Mouse (Mus musculus) hindbrain, embryonic 15.5 days (tissue): ENCODE results near the gene Cd36. TPM values are rescaled to one million over a fixed set of nuclear protein-coding genes. Genes with fewer than 3 reads are reported as not detected.

Experiments used
- ATAC-seq: fragments of 200-750 bp; cut with Nextera tagmentation; 2 replicates; pipeline ENCODE4 v1.8.0; 2017; ENCODE audit warnings: low read depth, moderate number of reproducible peaks, moderate TSS enrichment; ENCODE audit not compliant: low FRiP score
- H3K27ac ChIP-seq: fragments of 300-500 bp; sonication (generic); replicated peaks from 2 replicates; pipeline ENCODE4 v1.5.1; 2015; ENCODE audit warnings: mild to moderate bottlenecking, inconsistent platforms
- H3K27me3 ChIP-seq: fragments of 300-500 bp; sonication (generic); 2 replicates; pipeline ENCODE4 v1.6.1; 2015; ENCODE audit warnings: control low read depth, inconsistent platforms
- H3K36me3 ChIP-seq: fragments of 300-500 bp; sonication (generic); 2 replicates; pipeline ENCODE4 v1.6.1; 2015; ENCODE audit warnings: control low read depth, inconsistent platforms
- H3K4me1 ChIP-seq: fragments of 300-500 bp; sonication (generic); replicated peaks from 2 replicates; pipeline ENCODE4 v1.6.1; 2015; ENCODE audit warnings: control low read depth, inconsistent platforms
- H3K4me2 ChIP-seq: fragments of 300-500 bp; sonication (generic); 2 replicates; pipeline ENCODE4 v1.6.1; 2015; ENCODE audit warnings: moderate library complexity, mild to moderate bottlenecking, inconsistent platforms
- H3K4me3 ChIP-seq: fragments of 300-500 bp; sonication (generic); 2 replicates; pipeline ENCODE4 v1.5.1; 2015; ENCODE audit warnings: mild to moderate bottlenecking, inconsistent platforms
- H3K9ac ChIP-seq: fragments of 300-500 bp; sonication (generic); 2 replicates; pipeline ENCODE4 v1.6.1; 2015; ENCODE audit warnings: inconsistent platforms
- H3K9me3 ChIP-seq: fragments of 300-500 bp; sonication (generic); 2 replicates; pipeline ENCODE4 v1.6.1; 2016; ENCODE audit warnings: control low read depth, inconsistent platforms
- WGBS: fragments of 180-500 bp; shearing (Covaris S2); methylation state at CpG from one replicate; pipeline ENCODE4 v1.1.7; 2015; 5-methylcytosine and 5-hydroxymethylcytosine counted together
- polyA plus RNA-seq: library from polyadenylated mRNA; unstranded; fragments of >200 nt; fragmentation: Nextera tagmentation; extraction: Ambion mirVana; gene quantifications from 2 replicates; pipeline ENCODE4 v1.2.1, GENCODE M21; 2015

Gene Cd36
- polyA plus RNA-seq, 1 experiment from 2014 or later, result 5.8 TPM

GRCm38 (mm10) chr5:17854127-17854923 is 34.3 kb downstream of the Cd36 start:
- Histone ChIP-seq H3K27ac (no peak overlapping the region), H3K4me1 (no peaks in the 10 kb centered on the region), H3K36me3 (no peaks in the 10 kb centered on the region), H3K4me3 (no peak overlapping the region), H3K27me3 (no peaks in the 10 kb centered on the region), H3K9ac (no peak overlapping the region), H3K9me3 (no peaks in the 10 kb centered on the region), H3K4me2 (no peak overlapping the region)
- 85% methylated on average over 3 of the region's 3 CpGs for WGBS
- ATAC-seq, result no peak

GRCm38 (mm10) chr5:17850582-17850981 is 38.0 kb downstream of the Cd36 start:
- no peak for ATAC-seq
- Histone ChIP-seq H3K4me3 (no peak overlapping the region), H3K36me3 (no peaks in the 10 kb centered on the region), H3K4me1 (no peaks in the 10 kb centered on the region), H3K4me2 (no peak overlapping the region), H3K9ac (no peak overlapping the region), H3K9me3 (no peaks in the 10 kb centered on the region), H3K27ac (no peak overlapping the region), H3K27me3 (no peaks in the 10 kb centered on the region)
- 85% methylated on average over 2 of the region's 2 CpGs for WGBS

GRCm38 (mm10) chr5:17849582-17849981 is 39.0 kb downstream of the Cd36 start:
- Histone ChIP-seq H3K9me3 (no peaks in the 10 kb centered on the region), H3K4me1 (no peaks in the 10 kb centered on the region), H3K27ac (no peak overlapping the region), H3K4me3 (no peak overlapping the region), H3K9ac (no peak overlapping the region), H3K36me3 (no peaks in the 10 kb centered on the region), H3K4me2 (no peak overlapping the region), H3K27me3 (no peaks in the 10 kb centered on the region)
- 90% methylated on average over 1 of the region's 1 CpGs for WGBS
- no peak for ATAC-seq

GRCm38 (mm10) chr5:17848733-17849132 is 39.9 kb downstream of the Cd36 start:
- H3K36me3 ChIP-seq, result no peaks in the 10 kb centered on the region
- no peaks in the 10 kb centered on the region for H3K4me1 ChIP-seq
- H3K27me3 ChIP-seq, result no peaks in the 10 kb centered on the region
- ATAC-seq, result no peak
- H3K4me2 ChIP-seq, result no peak overlapping the region
- 90% methylated on average over 2 of the region's 2 CpGs for WGBS
- no peaks in the 10 kb centered on the region for H3K9me3 ChIP-seq
- no peak overlapping the region for H3K9ac ChIP-seq
- H3K4me3 ChIP-seq, result no peak overlapping the region
- no peak overlapping the region for H3K27ac ChIP-seq

GRCm38 (mm10) chr5:17848267-17848666 is 40.3 kb downstream of the Cd36 start:
- no peak for ATAC-seq
- Histone ChIP-seq H3K27me3 (no peaks in the 10 kb centered on the region), H3K36me3 (no peaks in the 10 kb centered on the region), H3K9me3 (no peaks in the 10 kb centered on the region), H3K4me1 (no peaks in the 10 kb centered on the region), H3K9ac (no peak overlapping the region), H3K4me3 (no peak overlapping the region), H3K27ac (no peak overlapping the region), H3K4me2 (no peak overlapping the region)
- WGBS, result 91% methylated on average over 1 of the region's 1 CpGs

- Histone ChIP-seq H3K4me1 (no peaks in the 10 kb centered on the region), H3K27ac (no peak overlapping the region), H3K4me3 (no peak overlapping the region), H3K36me3 (no peaks in the 10 kb centered on the region), H3K9me3 (no peaks in the 10 kb centered on the region), H3K9ac (no peak overlapping the region), H3K27me3 (no peaks in the 10 kb centered on the region), H3K4me2 (no peak overlapping the region)
- ATAC-seq, result no peak
- WGBS, result 89% methylated on average over 3 of the region's 3 CpGs
These were observed 44.7 kb downstream of the Cd36 start for GRCm38 (mm10) chr5:17843921-17844320.

GRCm38 (mm10) chr5:17843316-17843715 is 45.3 kb downstream of the Cd36 start:
- no peak overlapping the region for H3K27ac ChIP-seq
- WGBS, result 81% methylated on average over 5 of the region's 5 CpGs
- no peak for ATAC-seq

GRCm38 (mm10) chr5:17842111-17842729 is 46.4 kb downstream of the Cd36 start:
- Histone ChIP-seq H3K36me3 (no peaks in the 10 kb centered on the region), H3K9me3 (no peaks in the 10 kb centered on the region), H3K9ac (no peak overlapping the region), H3K27ac (no peak overlapping the region), H3K4me3 (no peak overlapping the region), H3K27me3 (no peaks in the 10 kb centered on the region), H3K4me1 (no peaks in the 10 kb centered on the region), H3K4me2 (no peak overlapping the region)
- no peak for ATAC-seq
- 88% methylated on average over 7 of the region's 7 CpGs for WGBS

More at GRCm38 (mm10) chr5:17843316-17843715, 45.3 kb downstream of the Cd36 start:
- Histone ChIP-seq H3K27me3 (no peaks in the 10 kb centered on the region), H3K4me3 (no peak overlapping the region), H3K9me3 (no peaks in the 10 kb centered on the region), H3K4me2 (no peak overlapping the region), H3K36me3 (no peaks in the 10 kb centered on the region), H3K9ac (no peak overlapping the region), H3K4me1 (no peaks in the 10 kb centered on the region)

GRCm38 (mm10) chr5:17839549-17839948 is 49.1 kb downstream of the Cd36 start:
- no peaks in the 10 kb centered on the region for H3K9me3 ChIP-seq
- WGBS, result 83% methylated on average over 2 of the region's 2 CpGs
- no peak overlapping the region for H3K9ac ChIP-seq
- no peak overlapping the region for H3K27ac ChIP-seq
- no peak overlapping the region for H3K4me2 ChIP-seq
- no peaks in the 10 kb centered on the region for H3K27me3 ChIP-seq
- no peaks in the 10 kb centered on the region for H3K36me3 ChIP-seq
- no peak overlapping the region for H3K4me3 ChIP-seq
- H3K4me1 ChIP-seq, result no peaks in the 10 kb centered on the region
- ATAC-seq, result no peak

GRCm38 (mm10) chr5:17836408-17836807 is 52.2 kb downstream of the Cd36 start:
- H3K4me2 ChIP-seq, result no peak overlapping the region
- H3K4me1 ChIP-seq, result no peaks in the 10 kb centered on the region
- H3K27me3 ChIP-seq, result no peaks in the 10 kb centered on the region
- H3K9ac ChIP-seq, result no peak overlapping the region
- H3K9me3 ChIP-seq, result no peaks in the 10 kb centered on the region
- no peak for ATAC-seq
- H3K27ac ChIP-seq, result no peak overlapping the region
- no peaks in the 10 kb centered on the region for H3K36me3 ChIP-seq
- 89% methylated on average over 4 of the region's 4 CpGs for WGBS
- no peak overlapping the region for H3K4me3 ChIP-seq

- Histone ChIP-seq H3K27me3 (no peaks in the 10 kb centered on the region), H3K36me3 (no peaks in the 10 kb centered on the region), H3K9me3 (no peaks in the 10 kb centered on the region), H3K4me3 (no peak overlapping the region), H3K9ac (no peak overlapping the region), H3K27ac (no peak overlapping the region), H3K4me2 (no peak overlapping the region), H3K4me1 (no peaks in the 10 kb centered on the region)
- 19% methylated on average over 4 of the region's 4 CpGs for WGBS
- no peak for ATAC-seq
These were observed 53.1 kb downstream of the Cd36 start for GRCm38 (mm10) chr5:17835302-17836097.

- ATAC-seq, result no peak
- H3K4me1 ChIP-seq, result no peaks in the 10 kb centered on the region
- WGBS, result 87% methylated on average over 1 of the region's 1 CpGs
- H3K9me3 ChIP-seq, result no peaks in the 10 kb centered on the region
- H3K27ac ChIP-seq, result no peak overlapping the region
- no peaks in the 10 kb centered on the region for H3K36me3 ChIP-seq
- H3K27me3 ChIP-seq, result no peaks in the 10 kb centered on the region
- H3K4me3 ChIP-seq, result no peak overlapping the region
- H3K4me2 ChIP-seq, result no peak overlapping the region
- no peak overlapping the region for H3K9ac ChIP-seq
These were observed 54.8 kb downstream of the Cd36 start for GRCm38 (mm10) chr5:17833797-17834196.
